Mouse (Mus musculus) midbrain, embryonic 15.5 days (tissue): ENCODE results near the gene BC005537. TPM values are rescaled to one million over a fixed set of nuclear protein-coding genes. Genes with fewer than 3 reads are reported as not detected.

ENCODE experiments used
- ATAC-seq: fragments of 200-750 bp; cut with Nextera tagmentation; replicated peaks from 2 replicates; pipeline ENCODE4 v1.8.0; 2017; ENCODE audit warnings: moderate TSS enrichment
- H3K27ac ChIP-seq: fragments of 300-500 bp; sonication (generic); 2 replicates; pipeline ENCODE4 v1.5.1; 2015; ENCODE audit warnings: mild to moderate bottlenecking, inconsistent platforms
- H3K27me3 ChIP-seq: fragments of 300-500 bp; sonication (generic); replicated peaks from 2 replicates; pipeline ENCODE4 v1.6.1; 2015; ENCODE audit warnings: inconsistent platforms
- H3K36me3 ChIP-seq: fragments of 300-500 bp; sonication (generic); replicated peaks from 2 replicates; pipeline ENCODE4 v1.6.1; 2015; ENCODE audit warnings: inconsistent platforms
- H3K4me1 ChIP-seq: fragments of 300-500 bp; sonication (generic); 2 replicates; pipeline ENCODE4 v1.6.1; 2015; ENCODE audit warnings: inconsistent platforms
- H3K4me2 ChIP-seq: fragments of 300-500 bp; sonication (generic); 2 replicates; pipeline ENCODE4 v1.6.1; 2015; ENCODE audit warnings: inconsistent platforms, mild to moderate bottlenecking, moderate library complexity
- H3K4me3 ChIP-seq: fragments of 300-500 bp; sonication (generic); 2 replicates; pipeline ENCODE4 v1.5.1; 2015; ENCODE audit warnings: mild to moderate bottlenecking, inconsistent platforms
- H3K9ac ChIP-seq: fragments of 300-500 bp; sonication (generic); 2 replicates; pipeline ENCODE4 v1.6.1; 2015; ENCODE audit warnings: mild to moderate bottlenecking, inconsistent platforms
- H3K9me3 ChIP-seq: fragments of 300-500 bp; sonication (generic); 2 replicates; pipeline ENCODE4 v1.6.1; 2016; ENCODE audit warnings: inconsistent platforms
- WGBS: fragments of 180-500 bp; shearing (Covaris S2); methylation state at CpG from one replicate; pipeline ENCODE4 v1.1.7; 2015; ENCODE audit warnings: mixed read lengths; 5-methylcytosine and 5-hydroxymethylcytosine counted together
- polyA plus RNA-seq: library from polyadenylated mRNA; unstranded; fragments of >200 nt; fragmentation: Nextera tagmentation; extraction: Ambion mirVana; gene quantifications from 2 replicates; pipeline ENCODE4 v1.2.1, GENCODE M21; 2015

The BC005537 gene
- polyA plus RNA-seq, 1 experiment from 2014 or later = 24.2 TPM

DNA sequence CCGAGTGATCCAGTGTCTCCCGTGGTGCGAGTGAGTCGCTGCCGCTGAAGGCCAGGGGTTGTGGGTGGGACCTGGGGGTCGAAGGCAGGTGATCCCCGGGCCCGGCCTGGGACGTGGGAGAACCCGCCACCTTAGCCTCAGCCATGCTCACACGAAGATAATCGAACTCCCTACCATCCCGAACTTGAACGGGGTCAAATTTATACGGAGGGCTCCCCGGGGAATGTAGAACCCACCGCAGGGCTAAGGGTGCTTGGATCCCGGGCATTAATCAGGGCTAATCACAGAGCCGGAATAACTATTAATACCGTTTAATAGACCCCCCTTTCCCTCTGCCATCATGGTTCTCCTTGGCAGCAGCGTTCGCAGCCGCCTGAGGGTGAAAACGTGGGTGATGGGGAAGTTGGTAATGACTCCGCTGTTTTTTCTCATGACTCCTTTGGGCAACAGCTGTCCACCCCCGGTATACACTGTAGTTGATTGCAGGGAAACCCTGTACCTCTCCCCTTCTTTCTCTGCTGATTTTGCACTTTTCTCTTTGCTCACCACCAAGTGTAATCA, 754 bp downstream of the BC005537 start:
- under 1% methylated on average over 26 of the region's 26 CpGs for WGBS

GRCm38 (mm10) chr13:24803196-24803595, 1.7 kb downstream of the BC005537 start:
- no peak for ATAC-seq
- H3K9me3 ChIP-seq = no peaks in the 10 kb centered on the region
- H3K27me3 ChIP-seq = no peaks in the 10 kb centered on the region
- 9% methylated on average over 2 of the region's 2 CpGs for WGBS
- peaks cover 10% of the 10 kb centered on the region; the same call in 1 of the 2 replicates for H3K36me3 ChIP-seq
- peaks cover 32% of the 10 kb centered on the region for H3K4me1 ChIP-seq
- H3K27ac ChIP-seq = no peak overlapping the region
- peak overlapping the region; percentile 83 for H3K4me3 ChIP-seq
- H3K4me2 ChIP-seq = peak overlapping the region; percentile 87
- H3K9ac ChIP-seq = peak overlapping the region; percentile 74

More for the DNA sequence above, 754 bp downstream of the BC005537 start:
- Histone ChIP-seq H3K4me1 (peaks cover 32% of the 10 kb centered on the region), H3K4me2 (peak overlapping the region; percentile 87), H3K9me3 (no peaks in the 10 kb centered on the region), H3K36me3 (peaks cover 6% of the 10 kb centered on the region; the same call in 1 of the 2 replicates), H3K4me3 (peak overlapping the region; percentile 83), H3K27ac (peak overlapping the region; percentile 96), H3K27me3 (no peaks in the 10 kb centered on the region), H3K9ac (peak overlapping the region; percentile 74)
- ATAC-seq = no peak

GRCm38 (mm10) chr13:24806079-24806478, 4.6 kb downstream of the BC005537 start:
- Histone ChIP-seq H3K4me2 (no peak overlapping the region), H3K36me3 (peaks cover 24% of the 10 kb centered on the region), H3K27me3 (no peaks in the 10 kb centered on the region), H3K27ac (no peak overlapping the region), H3K4me1 (peaks cover 29% of the 10 kb centered on the region), H3K4me3 (no peak overlapping the region), H3K9me3 (no peaks in the 10 kb centered on the region), H3K9ac (no peak overlapping the region)
- no peak for ATAC-seq

DNA sequence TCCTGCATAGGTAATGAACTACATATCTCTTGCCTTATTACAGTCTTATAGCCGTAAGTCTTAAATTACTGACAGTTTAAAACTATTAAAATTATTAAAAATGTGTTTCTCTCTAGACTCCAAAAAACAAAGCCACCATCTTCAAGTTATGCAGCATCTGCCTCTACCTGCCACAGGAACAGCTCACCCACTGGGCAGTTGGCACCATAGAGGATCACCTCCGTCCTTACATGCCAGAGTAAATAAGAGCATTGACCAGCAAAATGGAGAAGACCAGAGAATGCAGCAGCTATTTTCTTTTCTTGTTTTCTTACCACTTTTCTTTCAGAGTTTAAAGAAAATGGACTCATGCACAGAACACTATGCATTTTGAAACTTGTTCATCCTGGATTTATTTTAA, 11.1 kb downstream of the BC005537 start:
- no peaks in the 10 kb centered on the region for H3K9me3 ChIP-seq
- no peaks in the 10 kb centered on the region for H3K27me3 ChIP-seq
- no peak overlapping the region for H3K27ac ChIP-seq
- no peak overlapping the region for H3K4me2 ChIP-seq
- ATAC-seq = no peak
- no peaks in the 10 kb centered on the region for H3K4me1 ChIP-seq
- H3K36me3 ChIP-seq = peaks cover 39% of the 10 kb centered on the region
- H3K4me3 ChIP-seq = no peak overlapping the region
- 97% methylated on average over 2 of the region's 2 CpGs for WGBS
- no peak overlapping the region for H3K9ac ChIP-seq

- Histone ChIP-seq H3K9ac (no peak overlapping the region), H3K27me3 (no peaks in the 10 kb centered on the region), H3K27ac (no peak overlapping the region), H3K4me1 (no peaks in the 10 kb centered on the region), H3K36me3 (peaks cover 37% of the 10 kb centered on the region), H3K9me3 (no peaks in the 10 kb centered on the region), H3K4me3 (no peak overlapping the region), H3K4me2 (no peak overlapping the region)
- no peak for ATAC-seq
- 83% methylated on average over 1 of the region's 1 CpGs for WGBS
Measured at GRCm38 (mm10) chr13:24814616-24815015, 13.2 kb downstream of the BC005537 start.

- no peak overlapping the region for H3K27ac ChIP-seq
- ATAC-seq = peak; percentile 82
- no peak overlapping the region for H3K9ac ChIP-seq
- WGBS = 67% methylated on average over 4 of the region's 4 CpGs
- no peaks in the 10 kb centered on the region for H3K4me1 ChIP-seq
- H3K4me3 ChIP-seq = no peak overlapping the region
- H3K36me3 ChIP-seq = peaks cover 21% of the 10 kb centered on the region
- H3K27me3 ChIP-seq = no peaks in the 10 kb centered on the region
- no peak overlapping the region for H3K4me2 ChIP-seq
- H3K9me3 ChIP-seq = no peaks in the 10 kb centered on the region
Measured at GRCm38 (mm10) chr13:24816125-24817092, 15.0 kb downstream of the BC005537 start.

DNA sequence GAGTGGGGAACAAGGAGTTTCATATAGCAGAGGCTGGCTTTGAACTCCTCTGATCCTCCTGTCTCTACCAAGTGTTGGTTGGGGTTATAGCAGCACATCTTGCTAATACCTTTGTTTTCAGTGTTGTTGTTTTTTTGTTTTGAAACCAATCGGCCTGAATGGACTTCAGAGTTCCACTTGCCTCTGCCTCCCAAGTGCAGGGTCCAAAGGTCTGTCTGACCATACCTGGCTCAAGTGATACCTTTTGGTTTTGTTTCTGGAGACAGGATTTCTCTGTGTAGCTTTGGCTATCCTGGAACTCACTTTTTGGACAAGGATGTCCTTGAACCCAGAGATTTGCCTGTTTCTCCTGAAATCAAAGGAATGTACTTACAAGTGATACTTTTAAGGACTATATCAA, 18.5 kb downstream of the BC005537 start:
- H3K4me3 ChIP-seq = no peak overlapping the region
- WGBS = 70% methylated on average over 1 of the region's 1 CpGs
- H3K9ac ChIP-seq = no peak overlapping the region
- no peaks in the 10 kb centered on the region for H3K36me3 ChIP-seq
- no peak for ATAC-seq
- no peaks in the 10 kb centered on the region for H3K4me1 ChIP-seq
- H3K27me3 ChIP-seq = no peaks in the 10 kb centered on the region
- H3K27ac ChIP-seq = no peak overlapping the region
- no peak overlapping the region for H3K4me2 ChIP-seq
- H3K9me3 ChIP-seq = no peaks in the 10 kb centered on the region

- WGBS = 87% methylated on average over 16 of the region's 16 CpGs
- Histone ChIP-seq H3K4me2 (no peak overlapping the region), H3K36me3 (no peaks in the 10 kb centered on the region), H3K27ac (no peak overlapping the region), H3K9ac (no peak overlapping the region), H3K4me1 (no peaks in the 10 kb centered on the region), H3K27me3 (no peaks in the 10 kb centered on the region), H3K4me3 (no peak overlapping the region), H3K9me3 (no peaks in the 10 kb centered on the region)
- ATAC-seq = no peak
Measured at GRCm38 (mm10) chr13:24822663-24823343, 21.3 kb downstream of the BC005537 start.

GRCm38 (mm10) chr13:24824647-24825046, 23.2 kb downstream of the BC005537 start:
- H3K36me3 ChIP-seq = no peaks in the 10 kb centered on the region
- H3K9me3 ChIP-seq = no peaks in the 10 kb centered on the region
- no peak for ATAC-seq
- H3K27me3 ChIP-seq = no peaks in the 10 kb centered on the region
- H3K27ac ChIP-seq = no peak overlapping the region
- no peak overlapping the region for H3K4me3 ChIP-seq
- H3K4me2 ChIP-seq = no peak overlapping the region
- no peak overlapping the region for H3K9ac ChIP-seq
- H3K4me1 ChIP-seq = no peaks in the 10 kb centered on the region
- WGBS = 94% methylated on average over 4 of the region's 4 CpGs

DNA sequence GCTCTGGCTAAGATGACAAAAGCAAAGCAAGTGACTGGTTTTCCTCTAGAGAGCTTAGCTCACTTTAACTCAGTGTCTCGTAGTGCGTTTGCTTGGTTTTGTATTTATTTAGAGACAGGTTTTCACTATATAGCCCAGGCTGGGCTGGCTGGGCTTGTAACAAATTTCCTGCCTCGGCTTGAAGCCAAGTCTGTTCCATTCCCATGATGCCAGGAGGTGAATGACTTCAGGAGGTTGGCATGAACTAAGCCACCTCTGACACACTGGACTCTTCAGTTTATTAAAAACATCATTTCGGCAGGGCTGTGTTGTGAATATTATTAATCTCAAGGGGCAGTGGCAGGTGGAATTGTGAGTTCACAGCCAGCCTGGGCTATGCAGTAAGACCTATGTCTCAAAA, 24.1 kb downstream of the BC005537 start:
- no peaks in the 10 kb centered on the region for H3K36me3 ChIP-seq
- no peak overlapping the region for H3K9ac ChIP-seq
- no peak overlapping the region for H3K4me2 ChIP-seq
- H3K27ac ChIP-seq = no peak overlapping the region
- no peaks in the 10 kb centered on the region for H3K27me3 ChIP-seq
- H3K9me3 ChIP-seq = no peaks in the 10 kb centered on the region
- no peak overlapping the region for H3K4me3 ChIP-seq
- no peak for ATAC-seq
- WGBS = 92% methylated on average over 4 of the region's 4 CpGs
- peaks cover 2% of the 10 kb centered on the region for H3K4me1 ChIP-seq

- no peak for ATAC-seq
- 84% methylated on average over 7 of the region's 7 CpGs for WGBS
- Histone ChIP-seq H3K4me2 (no peak overlapping the region), H3K4me3 (no peak overlapping the region), H3K36me3 (no peaks in the 10 kb centered on the region), H3K9me3 (no peaks in the 10 kb centered on the region), H3K9ac (no peak overlapping the region), H3K4me1 (peaks cover 5% of the 10 kb centered on the region), H3K27ac (no peak overlapping the region), H3K27me3 (no peaks in the 10 kb centered on the region)
Measured at GRCm38 (mm10) chr13:24826116-24826515, 24.7 kb downstream of the BC005537 start.

DNA sequence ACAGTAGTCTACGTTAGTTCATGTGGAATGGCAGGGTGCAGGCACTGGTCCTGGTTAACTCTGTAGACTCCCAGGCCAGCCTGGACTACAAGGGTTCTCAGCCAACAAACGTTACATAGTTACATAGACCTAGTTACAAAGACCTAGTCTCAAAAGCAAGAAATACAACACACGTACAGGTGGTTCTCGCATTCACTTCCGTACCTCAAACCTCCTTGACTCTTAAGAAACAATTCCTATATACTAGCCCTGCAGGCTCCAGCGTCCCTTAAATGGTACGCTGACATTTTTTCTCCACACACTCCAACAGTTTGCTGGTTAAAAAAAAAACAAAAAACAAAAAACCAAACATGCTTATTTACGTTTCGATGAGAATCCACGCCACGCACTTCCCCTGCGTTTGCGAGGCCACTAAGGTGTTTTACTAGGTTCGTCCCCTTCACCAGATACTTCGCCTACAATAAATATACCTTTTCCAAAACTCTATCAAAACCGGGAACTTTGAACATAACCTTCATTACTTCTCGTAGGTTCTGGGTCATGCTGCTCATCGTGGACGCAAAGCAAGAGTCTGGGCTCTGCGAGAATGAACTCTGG, 29.4 kb downstream of the BC005537 start:
- H3K36me3 ChIP-seq = no peaks in the 10 kb centered on the region
- peak overlapping the region; percentile 67 for H3K4me2 ChIP-seq
- H3K27ac ChIP-seq = peak overlapping the region; percentile 89
- H3K9me3 ChIP-seq = no peaks in the 10 kb centered on the region
- H3K27me3 ChIP-seq = no peaks in the 10 kb centered on the region
- H3K4me3 ChIP-seq = peak overlapping the region; percentile 98
- 3% methylated on average over 20 of the region's 20 CpGs for WGBS
- peak overlapping the region; percentile 91 for H3K9ac ChIP-seq
- H3K4me1 ChIP-seq = peaks cover 34% of the 10 kb centered on the region
- ATAC-seq = no peak
